Mouse (Mus musculus) left cerebral cortex, adult 18-20 months (tissue): ENCODE data around the gene Vsx1. TPM values are rescaled to one million over a fixed set of nuclear protein-coding genes. Genes with fewer than 3 reads are reported as not detected.

Experiments
- DNase-seq, 2 experiments: peaks; one replicate each; pipeline ENCODE4 v3.0.0; 2021 to 2022; ENCODE audit warnings: low spot score in 2 of 2, mixed read lengths in 1 of 2
- long read RNA-seq, 2 experiments: library from polyadenylated mRNA; stranded (forward); transcript quantifications; one replicate each; pipeline ENCODE4 v2.0.0; 2021
- total RNA-seq, 2 experiments: library from RNA; stranded (reverse); gene quantifications; 2 replicates each; pipeline ENCODE4 v1.2.3; 2021

The Vsx1 gene
- total RNA-seq = not detected
- long read RNA-seq, experiment 1 = 0 reads
- long read RNA-seq, experiment 2 = 0 reads

DNA sequence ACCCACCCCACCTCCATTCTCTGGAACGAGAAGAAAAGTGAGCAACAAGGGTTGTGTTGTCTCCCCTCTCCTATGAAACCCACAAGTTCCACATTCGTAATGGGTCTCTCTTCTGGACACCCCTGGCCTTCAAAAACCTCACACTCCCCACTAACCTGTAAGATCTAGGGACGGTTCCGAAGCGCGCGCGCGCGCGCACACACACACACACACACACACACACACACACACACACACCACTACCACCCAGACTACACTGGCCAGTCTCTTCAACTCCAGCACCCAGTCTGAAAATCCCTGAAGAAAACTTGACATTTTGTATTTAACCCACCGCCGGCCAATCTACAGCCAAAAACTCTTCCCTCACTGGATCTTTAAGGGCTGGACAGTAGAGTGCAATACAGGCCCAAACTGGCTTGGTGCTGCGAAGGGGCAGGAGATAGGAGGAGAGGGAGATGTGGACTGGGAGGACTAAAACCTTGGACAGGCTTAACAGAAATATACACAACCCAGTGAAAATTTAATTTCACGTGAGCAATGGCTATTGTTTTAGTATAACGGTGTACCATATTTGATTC lies at the start of gene Vsx1:
TSS of gene Vsx1 (minus strand) at position 138 of the 578 bp plus-strand sequence.
- no peak for DNase-seq

- no peak for DNase-seq
Measured at GRCm38 (mm10) chr2:150737881-150738280, 48.7 kb upstream of the Vsx1 start.

DNA sequence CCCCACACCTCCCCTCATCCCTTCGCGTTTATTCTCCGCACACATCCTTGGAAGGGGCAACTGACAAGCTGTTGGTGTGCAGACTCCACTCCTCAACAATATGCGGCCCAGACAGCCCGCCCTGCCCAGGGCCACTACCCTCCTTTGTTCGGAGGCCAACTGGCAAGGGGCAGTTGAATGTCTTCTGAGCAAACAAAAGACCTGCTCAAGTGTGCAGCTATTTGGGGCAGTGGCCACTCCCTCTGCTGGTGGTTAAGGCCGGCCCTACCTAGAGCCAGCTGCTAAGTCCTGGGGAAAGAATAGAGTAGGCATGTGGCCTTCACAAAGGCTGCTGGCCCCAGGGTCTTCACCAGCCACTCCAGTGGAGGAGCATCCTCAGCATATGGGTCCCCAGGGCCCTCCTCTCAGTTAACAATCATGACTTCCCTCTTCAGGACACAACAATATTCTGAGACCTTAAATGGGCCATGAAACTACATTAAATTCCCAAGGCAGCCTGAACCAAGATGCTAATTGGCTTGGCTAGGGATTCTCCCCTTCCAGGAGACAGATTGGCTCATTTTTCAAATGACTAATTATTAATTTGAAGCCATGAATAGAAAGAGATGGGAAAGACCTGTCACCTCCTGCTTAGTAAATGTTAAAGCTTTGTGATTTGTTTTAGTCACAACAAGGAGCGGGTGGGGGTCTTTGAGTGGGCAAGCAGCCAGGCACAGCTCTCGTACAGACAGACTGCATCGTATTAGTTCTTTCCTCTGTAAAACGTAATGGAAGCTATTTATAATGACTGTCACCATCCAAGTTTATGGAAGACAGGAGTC lies 46.8 kb upstream of the Vsx1 start:
- DNase-seq = no peak

DNA sequence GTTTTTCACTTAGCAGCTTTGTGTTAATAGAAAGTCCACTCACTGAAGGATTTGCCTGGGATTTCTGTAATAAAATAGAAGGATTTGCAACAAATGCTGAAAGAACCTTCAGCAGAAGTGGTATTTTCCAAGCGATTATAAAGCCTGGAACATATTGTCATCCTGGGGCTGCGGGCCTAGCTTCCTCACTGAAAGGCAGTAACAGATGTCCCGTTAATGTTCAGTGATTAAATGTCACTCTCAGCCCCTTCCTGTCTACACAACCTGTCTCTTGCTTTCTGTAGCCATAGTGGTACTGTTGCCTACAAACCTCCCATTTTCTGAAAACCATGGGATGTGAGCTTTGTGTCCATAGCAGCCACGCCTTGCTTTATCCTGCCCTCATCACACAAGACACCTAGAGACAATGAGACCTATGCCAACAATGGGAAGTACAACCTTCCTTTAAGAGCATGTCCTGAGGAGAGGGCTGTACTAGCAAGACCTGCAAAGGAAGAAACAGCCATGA lies 23.1 kb upstream of the Vsx1 start:
- DNase-seq = no peak

- DNase-seq = no peak
Measured at GRCm38 (mm10) chr2:150691481-150692170, 2.5 kb upstream of the Vsx1 start.

- DNase-seq = no peak
Measured at GRCm38 (mm10) chr2:150690216-150690615, 1.1 kb upstream of the Vsx1 start.

DNA sequence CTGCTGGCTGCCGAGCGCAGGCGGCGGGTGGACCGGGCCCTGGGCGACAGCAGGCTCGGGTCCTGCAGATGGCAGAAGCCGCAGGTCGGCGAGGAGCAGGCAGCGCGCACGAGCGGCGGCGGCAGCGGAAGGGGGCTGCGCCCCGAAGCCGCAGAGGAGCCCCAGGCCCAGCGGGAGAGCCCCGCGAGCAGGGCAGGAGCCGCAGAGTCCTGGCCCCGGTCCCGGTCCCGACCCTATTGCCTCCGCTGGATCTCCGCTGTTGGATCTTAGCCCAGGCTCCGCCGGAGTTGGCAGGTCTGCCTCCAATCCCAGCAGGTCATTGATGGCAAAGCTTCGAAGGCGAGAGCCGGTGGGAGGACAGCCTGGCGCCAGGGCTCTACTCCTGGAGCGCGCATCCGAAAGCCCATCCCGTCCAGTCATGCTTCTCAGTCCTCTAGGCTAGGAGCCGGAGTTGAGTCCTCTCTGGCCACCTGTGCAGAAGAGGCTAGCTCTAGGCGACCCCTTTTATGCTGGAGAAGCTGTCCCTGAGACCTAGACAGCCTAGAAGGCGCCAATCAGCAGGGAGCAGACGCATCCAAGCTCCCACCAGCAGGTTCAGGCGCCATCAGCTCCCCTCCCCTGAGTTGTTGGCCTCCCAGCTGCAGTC lies 496 bp downstream of the Vsx1 start:
- DNase-seq = peak; percentile 27 to 44

DNA sequence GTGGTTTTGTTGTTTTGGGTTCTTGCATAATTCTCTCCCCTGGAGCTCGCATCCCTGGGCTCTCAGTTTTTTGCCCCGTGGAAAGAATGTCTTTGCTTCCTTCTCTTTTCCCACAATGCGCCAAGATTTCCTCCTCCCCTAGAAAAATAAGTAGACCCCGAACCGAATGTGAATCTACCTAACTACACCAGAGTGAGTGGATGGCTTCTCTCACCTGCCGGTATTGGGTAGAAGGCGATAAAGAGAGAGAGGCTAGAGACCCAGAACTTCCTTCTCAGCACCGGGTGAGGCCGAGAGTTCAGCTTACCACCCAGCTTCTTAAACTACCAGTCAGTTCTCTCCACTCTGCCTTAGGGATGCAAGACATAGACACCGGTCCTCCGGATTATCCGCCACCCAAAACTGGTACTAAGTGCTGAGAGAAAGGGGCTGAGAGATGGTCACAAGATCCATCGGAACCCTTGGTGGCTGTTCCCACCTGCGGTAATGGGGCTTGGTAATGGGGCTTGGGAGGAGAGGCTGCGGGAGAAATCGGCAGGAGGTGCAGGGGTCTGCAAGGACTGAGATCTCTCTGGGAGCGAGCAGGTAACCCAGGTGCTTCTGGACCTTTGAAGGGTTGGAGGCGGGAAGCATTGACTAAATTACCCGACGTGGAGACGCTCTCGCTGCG lies 1.2 kb downstream of the Vsx1 start:
- no peak for DNase-seq

DNA sequence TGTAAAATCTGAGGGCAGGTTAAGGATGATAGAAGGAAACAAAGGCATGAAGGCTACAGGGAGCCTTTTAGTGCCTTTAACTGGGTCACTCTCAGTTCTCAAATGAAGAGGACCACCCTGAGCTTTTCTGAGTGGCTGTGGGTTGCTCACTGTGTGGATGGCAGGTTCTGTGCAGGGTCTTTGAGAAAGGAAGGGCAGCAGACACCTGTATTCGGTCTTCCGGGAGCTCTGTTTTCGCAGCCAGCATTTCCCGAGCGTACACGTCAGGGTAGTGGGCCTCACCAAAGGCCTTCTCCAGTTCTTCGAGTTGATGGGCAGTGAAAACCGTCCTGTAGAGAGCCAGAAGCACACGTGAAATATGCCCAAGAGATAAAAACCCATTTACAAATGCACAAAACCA lies 3.8 kb downstream of the Vsx1 start:
- DNase-seq = no peak

- no peak for DNase-seq
Measured at GRCm38 (mm10) chr2:150684451-150684850, 4.7 kb downstream of the Vsx1 start.

DNA sequence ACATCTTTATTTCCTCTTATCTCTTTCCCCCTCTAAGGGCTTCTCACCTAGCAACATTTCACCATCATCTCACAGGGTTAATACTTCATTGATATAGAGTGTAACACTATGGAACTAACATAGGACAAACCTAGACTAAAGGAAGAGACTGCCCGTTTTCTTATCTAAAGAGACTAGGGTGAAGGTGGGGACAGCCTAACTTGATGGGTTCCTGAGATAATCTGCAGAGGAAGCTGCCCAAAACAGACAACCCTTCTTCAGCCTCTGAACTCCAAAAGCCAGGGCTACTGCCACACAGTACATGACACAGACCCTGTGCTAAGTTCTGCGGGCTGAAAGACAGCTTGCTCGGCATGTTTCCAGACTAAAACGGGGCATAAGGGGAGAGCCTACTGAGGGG lies 7.6 kb downstream of the Vsx1 start:
- no peak for DNase-seq

DNA sequence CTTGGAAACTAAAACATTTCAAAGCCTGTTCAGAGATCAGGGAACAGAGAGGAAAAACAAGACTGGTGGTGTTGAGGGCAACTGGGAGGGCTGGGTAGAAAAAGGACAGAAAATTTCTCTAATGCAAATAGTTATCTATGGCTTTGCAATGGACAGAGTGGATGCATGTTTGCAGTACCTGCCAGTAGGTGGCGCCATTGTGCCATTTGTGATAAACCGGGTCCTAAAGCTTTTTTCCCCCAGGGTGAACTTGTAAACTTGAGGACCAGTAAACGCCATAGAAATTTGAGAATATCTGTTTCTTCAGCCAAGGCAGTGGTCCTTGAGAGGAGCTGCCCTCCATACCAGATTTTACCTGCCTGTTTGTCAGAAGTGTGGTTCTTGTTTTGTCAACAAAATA lies 10.8 kb downstream of the Vsx1 start:
- DNase-seq = peak; percentile 67 to 79

- no peak for DNase-seq
Measured at GRCm38 (mm10) chr2:150675525-150675924, 13.6 kb downstream of the Vsx1 start.

GRCm38 (mm10) chr2:150674900-150675299 lies 14.3 kb downstream of the Vsx1 start:
- DNase-seq = peak; percentile 59 to 61

DNA sequence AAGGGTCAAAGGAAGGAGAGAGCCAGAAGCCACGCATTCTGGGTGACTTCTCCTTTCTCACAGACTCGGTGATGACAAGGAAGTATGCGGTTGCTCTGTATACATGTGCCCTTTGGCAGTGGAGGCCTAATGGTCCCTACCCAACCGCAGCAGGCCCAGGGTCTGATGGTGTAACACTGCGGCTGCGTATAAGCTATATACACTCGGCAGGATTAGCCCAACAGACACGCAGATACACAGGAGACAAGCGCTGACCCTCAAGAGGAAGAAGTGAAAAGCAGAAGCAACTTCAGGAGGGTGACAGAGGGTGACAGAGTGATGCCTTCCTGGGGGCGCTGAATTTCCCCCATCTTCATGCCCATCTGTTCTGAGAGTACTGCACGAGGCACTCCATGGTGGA lies 15.2 kb downstream of the Vsx1 start:
- no peak for DNase-seq

GRCm38 (mm10) chr2:150671609-150672290 lies 17.4 kb downstream of the Vsx1 start:
- no peak for DNase-seq

DNA sequence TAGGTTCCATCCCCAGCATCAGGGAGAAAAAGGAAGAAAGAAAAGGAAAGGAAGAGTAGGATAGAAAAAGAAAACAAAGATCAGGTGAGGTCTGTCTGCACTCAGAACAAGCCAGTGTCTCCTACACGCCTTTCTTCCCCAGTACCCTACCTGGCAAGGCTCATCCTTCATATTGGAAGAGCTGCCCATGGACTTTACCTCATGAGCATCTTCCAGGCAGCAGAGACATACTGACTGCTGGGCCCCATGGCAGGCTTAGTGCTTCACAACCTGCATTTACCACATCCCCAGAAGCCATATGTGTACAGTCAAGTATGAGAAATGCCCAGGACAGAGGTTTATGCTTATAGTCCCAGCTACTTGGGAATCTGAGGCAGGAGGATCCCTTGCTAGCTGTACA lies 18.2 kb downstream of the Vsx1 start:
- DNase-seq = no peak

DNA sequence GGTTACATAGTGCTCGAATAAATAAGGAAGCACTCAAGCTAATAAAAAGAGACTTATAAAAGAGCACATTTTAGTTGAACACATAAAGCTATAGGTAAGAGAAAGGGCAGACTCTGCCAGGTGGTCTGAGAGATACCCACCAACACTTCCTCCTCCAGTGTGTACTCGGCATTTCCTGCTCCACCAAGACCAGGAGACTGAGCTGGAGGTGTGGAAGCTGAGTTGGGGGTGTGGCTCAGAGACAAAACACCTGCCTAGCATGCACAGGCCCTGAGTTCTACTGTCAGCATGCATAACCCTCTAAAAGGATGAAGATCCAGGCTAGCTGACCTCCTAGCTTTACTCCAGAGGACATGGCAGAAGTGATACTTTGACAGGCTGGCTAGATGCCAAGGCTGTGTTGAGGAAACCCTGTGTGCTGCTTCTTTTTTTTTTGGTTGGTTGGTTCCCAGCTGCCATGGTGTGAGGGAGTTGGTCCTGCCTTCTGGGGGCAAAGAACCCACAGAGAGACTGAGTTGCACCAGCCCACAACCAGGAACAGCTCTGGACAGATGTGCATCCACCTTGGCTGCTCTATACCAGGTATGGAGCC lies 19.6 kb downstream of the Vsx1 start:
- DNase-seq = no peak

DNA sequence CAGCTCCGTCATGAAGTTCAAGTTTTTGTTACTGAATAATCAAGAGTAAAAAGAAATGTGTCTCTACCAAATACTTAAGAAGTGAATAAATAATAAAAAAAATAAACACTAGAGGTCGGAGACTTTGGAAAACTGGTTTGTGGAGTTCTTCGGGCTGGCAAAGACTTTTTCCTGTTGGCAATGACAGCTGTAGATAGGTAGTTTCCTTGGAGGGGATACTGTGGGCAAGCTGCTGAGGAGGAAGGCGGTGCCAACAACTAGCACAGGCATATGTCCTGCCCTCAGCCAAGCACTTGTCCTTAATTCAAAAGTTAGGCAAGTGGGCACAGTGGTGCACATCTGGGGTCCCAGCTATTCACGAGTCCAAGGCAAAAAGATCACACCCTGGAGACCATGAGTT lies 20.2 kb downstream of the Vsx1 start:
- no peak for DNase-seq
